Mouse (Mus musculus): ENCODE data around the gene Itpr2.

Itpr2 gene

DNA sequence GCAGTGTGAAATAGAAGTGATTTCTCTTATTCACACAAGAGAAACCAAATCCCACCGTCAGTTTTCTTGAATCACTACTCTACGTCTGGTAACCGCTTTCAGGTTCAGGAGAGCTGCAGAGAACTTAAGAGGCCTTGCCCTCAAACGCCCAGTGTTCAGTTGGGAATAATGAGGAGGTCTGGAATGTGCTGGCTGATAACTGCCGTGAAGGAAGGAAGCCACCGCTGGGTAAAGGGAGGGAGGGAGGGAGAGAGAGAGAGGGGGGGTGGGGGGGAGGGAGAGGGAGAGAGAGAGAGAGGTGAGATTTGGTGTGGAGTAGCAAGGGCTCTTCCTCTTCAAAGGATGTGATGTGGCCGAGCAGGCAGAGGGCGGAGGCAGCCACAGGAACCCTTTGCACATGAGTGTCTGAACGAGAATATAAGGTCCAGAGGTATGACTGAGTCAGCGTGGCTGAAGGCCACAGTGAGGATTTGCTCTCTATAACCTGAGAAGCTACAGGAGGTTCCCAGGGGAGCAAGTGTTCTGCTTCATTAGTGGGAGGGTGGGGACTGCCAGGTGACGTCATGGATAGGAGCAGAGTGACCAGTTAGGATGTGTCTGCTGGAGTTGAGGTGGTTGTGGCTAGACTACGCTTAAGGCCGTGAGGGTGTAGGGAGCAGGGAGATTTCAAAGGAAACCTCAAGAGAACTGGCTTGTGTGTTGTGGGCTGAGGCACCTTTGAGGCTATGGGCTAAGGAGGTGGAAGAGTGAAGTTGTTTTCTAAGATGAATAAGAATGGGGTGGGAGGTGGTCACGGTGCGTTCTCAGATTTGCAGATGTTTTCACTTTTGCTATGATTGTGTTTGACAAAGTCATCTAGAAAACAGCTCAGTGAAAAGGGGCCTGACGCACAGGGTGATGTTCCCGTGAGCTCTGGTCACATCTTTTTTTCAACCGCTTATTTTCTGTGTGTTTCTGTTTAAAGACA, 421.2 kb downstream of the Itpr2 start:
- DNase-seq, result no peak

DNA sequence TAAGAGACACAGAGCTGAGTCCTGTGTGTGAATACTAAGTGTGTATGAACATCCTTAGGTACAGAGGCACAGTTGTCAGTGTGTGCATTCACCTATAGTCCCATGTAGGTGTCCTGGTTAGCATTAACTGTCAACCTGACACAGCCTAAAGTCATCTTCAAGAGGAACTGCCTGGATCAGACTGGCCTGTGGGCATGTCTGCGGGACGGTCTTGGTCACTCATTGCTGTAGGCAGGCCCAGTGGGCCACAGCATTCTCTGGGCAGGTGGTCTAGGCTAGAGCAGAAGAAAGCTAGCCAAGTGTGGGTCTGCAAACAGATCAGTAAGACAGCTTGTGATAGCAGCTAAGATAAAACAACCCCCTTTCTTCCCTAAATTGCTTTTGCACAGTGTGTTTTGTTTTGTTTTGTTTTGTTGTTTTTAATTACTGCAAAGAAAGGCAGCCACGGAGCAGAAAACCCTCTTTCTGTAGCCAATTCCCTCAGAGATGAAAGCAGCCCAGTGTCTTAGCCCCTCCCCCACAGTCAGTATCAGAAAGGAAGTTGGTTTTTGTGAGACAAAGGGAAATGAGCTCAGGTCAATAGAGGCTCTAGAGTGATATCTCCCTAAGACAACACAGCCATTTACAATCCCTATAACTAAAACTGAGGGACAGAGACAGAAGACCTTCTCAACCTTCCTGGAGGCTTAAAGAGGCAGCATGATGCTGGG, 422.1 kb downstream of the Itpr2 start:
- no peak for DNase-seq

DNA sequence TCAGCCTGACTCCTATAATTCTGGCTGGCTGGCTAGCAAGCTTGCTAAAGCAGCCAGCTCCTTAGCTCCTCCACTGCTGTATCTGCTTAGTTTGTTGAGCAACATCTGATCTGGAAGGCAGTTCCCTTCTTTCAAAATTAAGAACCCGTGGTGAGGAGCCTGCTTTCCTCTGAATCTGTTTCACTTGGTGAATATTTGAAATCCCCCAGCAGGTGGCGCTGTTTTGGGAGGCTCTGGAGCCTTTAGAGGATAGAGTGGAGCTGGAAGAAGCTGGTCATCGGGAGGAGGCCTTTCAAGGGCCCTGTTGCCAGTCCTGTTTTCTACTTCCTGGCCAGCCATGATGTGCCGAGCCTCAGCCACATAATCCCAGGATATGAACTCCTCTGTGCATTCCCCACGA, 422.8 kb downstream of the Itpr2 start:
- peak; percentile 80 for DNase-seq

DNA sequence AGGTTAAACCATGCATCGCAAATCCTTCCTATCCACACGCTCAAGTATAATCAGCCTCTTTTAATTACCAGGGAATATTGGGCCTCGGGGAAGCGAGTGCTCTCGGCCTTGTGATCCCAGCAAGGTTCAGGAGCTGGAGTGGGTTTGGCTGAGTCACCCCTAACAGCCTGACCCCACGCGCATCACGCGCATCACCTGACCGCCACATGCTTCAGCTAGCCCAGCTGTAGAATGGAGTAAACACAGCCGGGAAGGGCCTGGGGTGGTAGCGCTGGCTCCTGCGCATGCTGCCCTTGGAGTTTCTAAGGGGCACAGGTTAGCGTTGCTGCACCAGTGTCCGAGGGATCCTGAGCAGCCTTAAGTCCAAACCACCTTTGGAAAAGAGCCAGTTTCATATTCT, 423.9 kb downstream of the Itpr2 start:
- DNase-seq, result no peak

DNA sequence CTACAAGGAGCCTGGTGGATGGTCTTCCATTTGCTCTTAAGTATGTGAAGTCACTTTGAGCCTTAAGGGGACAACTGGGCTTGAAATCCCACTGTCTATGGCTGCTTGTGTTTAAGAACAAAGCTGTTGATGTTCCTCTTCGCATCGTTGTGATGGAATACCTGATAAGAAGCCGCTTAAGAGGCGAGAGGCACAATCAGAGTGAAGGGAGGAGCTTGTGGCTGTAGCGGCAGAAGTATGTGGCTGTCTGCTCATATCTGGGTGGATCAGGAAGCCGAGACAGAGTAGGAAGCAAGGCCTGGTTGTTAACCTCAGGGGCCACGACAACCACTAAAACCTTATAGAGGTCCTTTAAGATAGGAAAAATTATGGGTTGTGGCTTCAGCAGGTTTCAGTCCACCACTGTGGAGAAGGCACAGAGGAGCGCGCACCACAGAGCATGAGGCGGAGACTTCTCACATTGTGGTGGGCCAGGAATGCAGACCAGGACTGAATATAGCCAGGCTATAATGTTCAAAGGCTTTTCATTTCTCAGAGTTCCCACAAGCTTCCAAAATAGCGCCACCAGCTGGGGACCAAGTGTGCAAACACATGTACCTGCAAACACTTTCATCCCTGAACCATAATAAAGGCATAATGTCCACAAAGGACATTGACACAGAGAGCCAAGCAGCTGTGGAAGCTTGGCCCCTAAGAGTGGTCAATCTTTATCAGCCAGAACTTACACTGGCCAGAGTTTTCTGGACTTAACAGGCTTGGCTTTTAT, 424.7 kb downstream of the Itpr2 start:
- no peak for DNase-seq

DNA sequence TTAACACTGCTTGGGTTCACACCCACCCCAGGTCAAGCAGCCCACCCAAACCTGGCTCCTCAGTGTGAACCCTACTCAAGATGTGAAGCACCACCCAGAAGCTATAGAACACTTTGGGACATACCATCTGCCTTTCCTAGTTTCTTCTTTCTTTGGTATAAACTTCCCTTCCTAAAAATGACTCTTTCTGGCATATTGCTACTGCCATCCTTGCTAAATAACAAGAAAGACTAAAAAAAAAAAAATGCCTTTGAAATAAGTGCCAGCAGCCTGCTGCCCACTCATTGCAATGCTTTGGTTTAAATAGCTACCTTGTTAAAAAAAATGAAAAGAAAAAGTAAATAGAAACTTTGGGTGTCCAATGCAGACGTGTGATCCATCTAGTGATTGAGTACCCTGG, 429.2 kb downstream of the Itpr2 start:
- DNase-seq, result no peak

DNA sequence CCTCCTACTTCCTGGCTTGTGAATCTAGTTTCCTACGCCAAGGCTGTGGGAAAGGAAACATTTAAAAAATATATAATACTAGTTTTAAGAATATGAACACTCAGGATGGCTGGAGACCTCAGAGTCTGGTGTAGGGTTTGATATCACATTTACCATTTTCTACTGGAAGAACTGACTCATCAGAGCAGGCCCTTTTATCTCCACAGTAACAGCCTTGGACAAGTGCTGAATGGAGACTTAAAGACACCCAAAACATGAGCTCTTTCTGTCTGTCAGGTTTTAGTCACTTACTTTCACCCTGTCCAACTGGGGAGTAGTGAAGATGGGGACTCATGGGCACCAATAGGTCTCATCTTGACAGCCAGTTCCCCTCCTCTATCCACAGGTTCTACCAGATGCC, 430.1 kb downstream of the Itpr2 start:
- DNase-seq, result no peak
